Mouse (Mus musculus) hindbrain, embryonic 16.5 days (tissue): Measurements from ENCODE around the gene Gm49673. TPM values are rescaled to one million over a fixed set of nuclear protein-coding genes. Genes with fewer than 3 reads are reported as not detected.
"Not testable (repeated sequence)": the region's sequence is repeated elsewhere in the genome, so short reads cannot be mapped to it uniquely, and the experiment has no call there.

Experiments
- ATAC-seq: fragments of 200-750 bp; cut with Nextera tagmentation; 2 replicates; pipeline ENCODE4 v1.8.0; 2017; ENCODE audit warnings: moderate TSS enrichment, moderate library complexity
- H3K27ac ChIP-seq: fragments of 300-500 bp; sonication (generic); 2 replicates; pipeline ENCODE4 v1.5.1; 2014; ENCODE audit warnings: low read depth, mild to moderate bottlenecking, control low read depth, low read length, moderate library complexity
- H3K27me3 ChIP-seq: fragments of 300-500 bp; sonication (generic); replicated peaks from 2 replicates; pipeline ENCODE4 v1.6.1; 2014; ENCODE audit warnings: low read length; ENCODE audit not compliant: control insufficient read depth, insufficient read depth
- H3K36me3 ChIP-seq: fragments of 300-500 bp; sonication (generic); 2 replicates; pipeline ENCODE4 v1.6.1; 2014; ENCODE audit warnings: mild to moderate bottlenecking, low read length, moderate library complexity, mixed read lengths; ENCODE audit not compliant: control insufficient read depth, insufficient read depth
- H3K4me1 ChIP-seq: fragments of 300-500 bp; sonication (generic); 2 replicates; pipeline ENCODE4 v1.6.1; 2014; ENCODE audit warnings: low read depth, low read length; ENCODE audit not compliant: control insufficient read depth, insufficient read depth
- H3K4me2 ChIP-seq: fragments of 300-500 bp; sonication (generic); 2 replicates; pipeline ENCODE4 v1.6.1; 2014; ENCODE audit warnings: mild to moderate bottlenecking, low read length, control low read depth, moderate library complexity
- H3K4me3 ChIP-seq: fragments of 300-500 bp; sonication (generic); 2 replicates; pipeline ENCODE4 v1.5.1; 2014; ENCODE audit warnings: mild to moderate bottlenecking, low read length, control low read depth, moderate library complexity
- H3K9ac ChIP-seq: fragments of 300-500 bp; sonication (generic); 2 replicates; pipeline ENCODE4 v1.6.1; 2014; ENCODE audit warnings: low read depth, mild to moderate bottlenecking, control low read depth, low read length, moderate library complexity
- H3K9me3 ChIP-seq: fragments of 300-500 bp; sonication (generic); 2 replicates; pipeline ENCODE4 v1.6.1; 2014; ENCODE audit warnings: mild to moderate bottlenecking, low read length, moderate library complexity; ENCODE audit not compliant: control insufficient read depth
- WGBS: fragments of 180-500 bp; shearing (Covaris S2); extraction: QIAGEN DNeasy Blood & Tissue Kit; methylation state at CpG from one replicate; pipeline ENCODE4 v1.1.7; 2014; 5-methylcytosine and 5-hydroxymethylcytosine counted together
- polyA plus RNA-seq: library from polyadenylated mRNA; unstranded; fragments of >200 nt; fragmentation: Nextera tagmentation; extraction: Ambion mirVana; gene quantifications from 2 replicates; pipeline ENCODE4 v1.2.1, GENCODE M21; 2015

Gene Gm49673
- polyA plus RNA-seq, 1 experiment from 2014 or later: 0.50 TPM

DNA sequence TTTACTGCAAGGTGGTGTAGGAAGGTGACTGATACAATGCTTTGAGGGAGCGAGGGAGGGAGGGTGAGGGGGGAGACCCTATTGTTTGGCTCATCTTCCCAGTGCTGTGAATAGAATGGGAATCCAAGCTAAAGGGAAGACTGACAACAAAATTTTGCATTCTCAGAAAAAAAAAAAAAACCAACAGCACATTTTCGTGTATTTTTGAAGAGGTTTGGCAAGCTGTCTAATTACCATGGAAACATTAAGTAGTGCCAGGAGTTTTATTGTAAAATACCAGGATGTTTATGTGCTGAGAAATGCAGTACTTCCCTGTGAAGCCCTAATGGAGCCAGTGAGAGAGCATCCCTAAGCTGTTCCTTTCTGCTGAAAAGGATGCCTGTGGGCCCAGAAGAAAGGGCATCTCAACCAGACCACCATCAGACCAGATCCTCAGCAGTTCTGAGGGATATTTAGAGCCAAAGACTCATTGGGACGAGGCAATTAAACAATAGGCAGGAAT is 90.9 kb downstream of the Gm49673 start:
- not testable (repeated sequence) for ATAC-seq
- whole genome bisulfite sequencing: 26% methylated on average over 2 of the region's 3 CpGs

DNA sequence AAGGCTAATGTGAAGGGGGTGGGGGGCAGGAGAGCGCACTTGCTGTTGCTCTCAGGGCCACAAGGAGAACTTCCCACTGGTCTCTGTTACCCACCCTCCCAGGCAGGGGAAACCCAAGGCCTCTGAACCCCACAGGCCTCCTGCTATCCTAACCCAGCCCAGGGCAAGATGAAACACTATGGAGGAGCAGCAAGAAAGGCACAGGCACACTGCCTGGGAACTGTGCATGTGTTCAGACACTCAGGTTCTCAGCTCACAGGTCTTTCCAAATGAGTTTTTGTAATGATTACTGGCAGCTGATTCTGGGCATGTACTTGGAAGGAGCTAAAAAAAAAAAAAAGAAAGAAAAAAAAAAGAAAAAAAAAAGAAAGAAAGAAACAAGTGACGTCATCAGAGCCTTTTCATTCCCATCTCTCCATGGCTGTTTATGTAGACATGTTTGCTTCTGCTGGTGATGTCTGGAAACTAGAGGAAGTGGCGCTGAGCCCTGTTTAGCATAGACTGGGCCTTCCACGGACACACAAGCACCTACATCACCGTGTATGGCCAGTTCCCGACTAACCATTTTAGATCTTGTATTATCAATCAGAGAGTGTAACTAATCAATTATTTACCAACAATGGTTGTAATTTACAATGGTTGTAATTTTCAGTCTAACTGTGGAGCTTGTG is 91.5 kb downstream of the Gm49673 start:
- not testable (repeated sequence) for H3K4me1 ChIP-seq, H3K9me3 ChIP-seq, H3K4me2 ChIP-seq, H3K27ac ChIP-seq, H3K9ac ChIP-seq, H3K27me3 ChIP-seq, H3K4me3 ChIP-seq, H3K36me3 ChIP-seq, ATAC-seq
- WGBS: 64% methylated on average over 2 of the region's 6 CpGs

More for the DNA sequence above, 90.9 kb downstream of the Gm49673 start:
- not testable (repeated sequence) for H3K27me3 ChIP-seq, H3K9ac ChIP-seq, H3K9me3 ChIP-seq, H3K36me3 ChIP-seq, H3K27ac ChIP-seq, H3K4me2 ChIP-seq, H3K4me1 ChIP-seq, H3K4me3 ChIP-seq

DNA sequence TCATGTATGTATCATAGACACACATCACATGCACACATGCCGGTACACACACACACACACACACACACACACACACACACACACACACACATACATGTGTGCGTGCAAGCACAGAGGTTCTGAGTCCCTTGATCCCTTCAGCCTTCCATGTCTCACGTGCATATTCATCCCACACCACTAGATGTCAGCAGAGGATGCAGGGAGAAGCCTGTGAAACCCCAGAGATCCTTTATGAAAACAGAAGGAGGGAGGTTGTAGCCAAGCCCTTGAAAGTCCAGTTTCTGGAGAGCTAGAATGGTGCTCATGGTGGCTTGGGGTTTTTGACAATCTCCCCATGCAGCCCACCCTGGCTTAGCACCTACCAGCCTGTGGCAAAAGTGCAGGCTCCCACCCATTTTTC is 96.3 kb downstream of the Gm49673 start:
- WGBS: 9% methylated on average over 2 of the region's 3 CpGs
- not testable (repeated sequence) for H3K9me3 ChIP-seq, H3K4me3 ChIP-seq, H3K27me3 ChIP-seq, H3K9ac ChIP-seq, H3K27ac ChIP-seq, H3K4me2 ChIP-seq, H3K4me1 ChIP-seq, H3K36me3 ChIP-seq
- ATAC-seq: peak; percentile 71

GRCm38 (mm10) chr17:8050218-8050617 is 97.4 kb downstream of the Gm49673 start:
- H3K9me3 ChIP-seq, ATAC-seq, H3K4me2 ChIP-seq, H3K4me1 ChIP-seq, H3K36me3 ChIP-seq, H3K27me3 ChIP-seq, H3K9ac ChIP-seq, H3K4me3 ChIP-seq, H3K27ac ChIP-seq: not testable (repeated sequence)
- WGBS: 95% methylated on average over 5 of the region's 6 CpGs

DNA sequence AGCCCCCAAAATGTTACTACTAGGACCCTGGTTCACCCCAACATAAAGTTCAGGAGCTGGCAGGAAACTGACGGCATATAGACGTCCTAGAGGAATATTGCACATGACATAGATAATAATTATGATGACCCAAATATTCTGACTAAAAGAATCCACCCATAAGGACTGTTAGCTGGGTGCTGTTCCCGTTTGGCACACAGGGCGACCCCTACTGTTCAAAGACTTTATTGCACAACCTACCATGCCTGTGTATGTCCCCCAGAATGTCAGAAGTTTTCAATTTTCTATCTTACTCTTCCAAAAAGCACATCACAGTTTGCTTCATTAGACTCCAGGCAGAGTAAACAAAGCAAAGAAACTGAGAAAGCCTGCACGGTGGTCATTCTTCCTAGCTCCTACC is 101.4 kb downstream of the Gm49673 start:
- not testable (repeated sequence) for H3K9me3 ChIP-seq, H3K4me3 ChIP-seq, H3K4me1 ChIP-seq, H3K36me3 ChIP-seq, H3K4me2 ChIP-seq, H3K27ac ChIP-seq, ATAC-seq, H3K9ac ChIP-seq, H3K27me3 ChIP-seq
- WGBS: 0% methylated on average over 1 of the region's 5 CpGs

DNA sequence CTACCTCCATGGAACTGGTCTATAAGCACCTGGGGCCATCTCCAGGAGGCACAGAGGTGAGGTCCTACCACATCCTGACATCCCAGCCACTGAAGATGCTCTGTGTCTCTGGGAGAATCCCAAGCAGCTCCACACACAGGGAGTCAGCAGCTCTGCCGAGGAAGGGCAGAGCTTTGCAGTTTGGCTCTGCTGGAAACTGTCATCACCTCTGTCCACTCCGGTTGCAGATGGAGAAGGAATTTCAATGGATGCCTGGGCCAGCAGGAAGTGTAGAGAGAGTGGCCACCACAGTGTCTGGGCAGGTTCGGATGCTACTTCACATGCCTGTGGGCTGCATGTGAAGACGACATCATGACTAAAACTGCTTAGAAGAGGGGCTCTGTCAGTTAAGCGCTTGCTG is 106.4 kb downstream of the Gm49673 start:
- not testable (repeated sequence) for H3K36me3 ChIP-seq, H3K9ac ChIP-seq, H3K4me1 ChIP-seq, H3K9me3 ChIP-seq, H3K27me3 ChIP-seq, H3K27ac ChIP-seq, H3K4me3 ChIP-seq, ATAC-seq, H3K4me2 ChIP-seq
- no CpG with 5 or more reads among the region's 5 CpGs for WGBS

DNA sequence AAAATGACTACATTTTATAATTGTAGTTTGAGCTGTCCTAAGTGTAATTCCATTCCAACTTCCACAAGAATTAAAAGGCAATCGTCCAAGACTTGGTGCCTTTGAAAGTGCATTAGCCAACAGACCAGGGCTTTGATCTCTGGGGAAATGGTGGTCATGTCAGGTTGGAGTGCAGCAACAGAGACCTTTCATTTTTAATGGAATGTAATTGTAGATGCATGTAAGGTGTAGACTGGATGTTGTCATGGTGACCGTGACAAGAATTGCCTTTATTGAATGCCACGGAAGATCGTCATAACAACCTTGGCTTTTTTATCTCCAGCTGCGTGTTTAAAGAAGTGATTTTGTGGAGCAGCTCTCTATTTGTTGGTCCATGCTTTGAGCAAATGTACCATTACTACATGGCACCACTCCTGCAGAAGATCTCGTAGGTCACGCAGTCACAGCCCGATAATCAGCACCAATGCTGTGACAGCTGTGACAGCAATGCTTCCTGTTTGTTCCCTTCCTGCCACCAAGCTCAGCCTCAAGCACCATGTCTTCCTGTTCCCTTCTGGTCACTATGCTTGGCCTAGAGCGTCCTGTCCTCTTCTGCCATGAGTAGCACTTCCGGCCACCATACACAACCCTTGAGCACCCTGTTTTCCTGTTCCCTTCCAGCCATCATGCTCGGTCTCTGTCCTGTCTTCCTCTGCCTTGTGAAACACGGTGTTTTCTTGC is 107.5 kb downstream of the Gm49673 start:
- not testable (repeated sequence) for H3K27ac ChIP-seq, H3K4me2 ChIP-seq, H3K36me3 ChIP-seq, H3K9ac ChIP-seq, ATAC-seq, H3K9me3 ChIP-seq, H3K4me1 ChIP-seq, H3K27me3 ChIP-seq, H3K4me3 ChIP-seq
- no CpG with 5 or more reads among the region's 12 CpGs for WGBS

DNA sequence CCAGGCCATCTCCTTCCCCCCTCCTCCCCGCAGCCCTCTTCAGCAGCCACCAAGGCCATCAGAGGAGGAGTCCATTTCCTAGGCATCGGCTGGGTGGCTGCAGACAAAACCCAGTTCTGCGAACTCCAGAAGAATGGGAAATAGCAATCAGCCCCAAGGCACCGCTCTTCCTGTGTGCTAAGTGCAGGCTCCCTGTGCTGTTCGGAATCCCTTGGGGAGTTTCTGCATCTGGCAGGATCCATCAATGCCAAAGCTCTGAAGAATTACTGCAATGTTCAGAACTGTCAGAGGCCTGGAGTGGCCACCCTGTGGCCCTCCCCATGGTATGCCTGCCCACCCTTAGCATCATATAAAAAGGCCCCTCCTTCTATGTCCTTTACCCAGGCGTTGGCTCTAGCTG is 110.6 kb downstream of the Gm49673 start:
- H3K9me3 ChIP-seq, H3K27me3 ChIP-seq, H3K4me1 ChIP-seq, H3K27ac ChIP-seq, H3K4me2 ChIP-seq, H3K36me3 ChIP-seq, H3K4me3 ChIP-seq, ATAC-seq, H3K9ac ChIP-seq: not testable (repeated sequence)
- WGBS: 65% methylated on average over 3 of the region's 6 CpGs
